Mouse (Mus musculus): ENCODE measurements at regions not wholly inside any gene's neighbourhood (a gene's known extent, or its start where the extent isn't known, plus 50 kb on each side); places are given as distances from the start of the nearest gene placed in this dataset.
"Not testable (repeated sequence)": the region's sequence is repeated elsewhere in the genome, so short reads cannot be mapped to it uniquely, and the experiment has no call there.

GRCm38 (mm10) chr6:5576891-5577290 lies 80.8 kb upstream of the Pdk4 start:
- not testable (repeated sequence) for H3K36me3 ChIP-seq (ENCODE audit: control insufficient read depth, insufficient read depth, low read length); H3K27me3 ChIP-seq (replicated peaks; ENCODE audit: control insufficient read depth, insufficient read depth, low read length); H3K4me2 ChIP-seq (ENCODE audit: low read depth, low read length); H3K27ac ChIP-seq (ENCODE audit: low read length); H3K4me1 ChIP-seq (ENCODE audit: control insufficient read depth, insufficient read depth, low read length); ATAC-seq; H3K9me3 ChIP-seq (ENCODE audit: control insufficient read depth, low read length); H3K4me3 ChIP-seq (ENCODE audit: low read length); H3K9ac ChIP-seq (ENCODE audit: low read depth, low read length)
- 92% methylated on average over 2 of the region's 2 CpGs for WGBS

DNA sequence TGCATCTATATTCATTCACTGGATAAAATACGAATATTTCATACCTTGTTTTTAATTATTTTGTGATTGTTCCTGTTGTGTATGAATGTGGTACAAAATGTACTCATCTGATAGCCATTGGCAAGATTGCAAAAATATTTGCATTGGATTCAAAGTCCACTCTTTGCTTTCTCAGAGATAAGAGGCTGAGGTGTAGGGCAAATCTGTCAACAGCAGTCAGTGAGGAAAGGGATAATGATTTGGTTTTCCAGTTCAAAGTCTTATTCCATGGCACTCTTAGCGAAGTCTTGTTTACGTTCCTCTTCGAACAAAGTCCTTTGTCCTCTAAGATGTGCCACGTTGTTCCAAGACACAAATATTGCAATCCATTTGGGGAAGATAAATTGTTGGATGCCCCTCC lies 70.5 kb upstream of the Pdk4 start:
- no peaks in the 10 kb centered on the region for H3K9me3 ChIP-seq (ENCODE audit: control insufficient read depth, low read length)
- WGBS, result 57% methylated on average over 5 of the region's 5 CpGs
- peak; percentile 84 for ATAC-seq
- no peak overlapping the region for H3K4me3 ChIP-seq (ENCODE audit: low read length)
- no peak overlapping the region for H3K9ac ChIP-seq (ENCODE audit: low read depth, low read length)
- H3K36me3 ChIP-seq (ENCODE audit: control insufficient read depth, insufficient read depth, low read length), result no peaks in the 10 kb centered on the region
- no peak overlapping the region for H3K4me2 ChIP-seq (ENCODE audit: low read depth, low read length)
- H3K27ac ChIP-seq (ENCODE audit: low read length), result no peak overlapping the region
- no peaks in the 10 kb centered on the region for H3K4me1 ChIP-seq (ENCODE audit: control insufficient read depth, insufficient read depth, low read length)
- H3K27me3 ChIP-seq (replicated peaks; ENCODE audit: control insufficient read depth, insufficient read depth, low read length), result no peaks in the 10 kb centered on the region

DNA sequence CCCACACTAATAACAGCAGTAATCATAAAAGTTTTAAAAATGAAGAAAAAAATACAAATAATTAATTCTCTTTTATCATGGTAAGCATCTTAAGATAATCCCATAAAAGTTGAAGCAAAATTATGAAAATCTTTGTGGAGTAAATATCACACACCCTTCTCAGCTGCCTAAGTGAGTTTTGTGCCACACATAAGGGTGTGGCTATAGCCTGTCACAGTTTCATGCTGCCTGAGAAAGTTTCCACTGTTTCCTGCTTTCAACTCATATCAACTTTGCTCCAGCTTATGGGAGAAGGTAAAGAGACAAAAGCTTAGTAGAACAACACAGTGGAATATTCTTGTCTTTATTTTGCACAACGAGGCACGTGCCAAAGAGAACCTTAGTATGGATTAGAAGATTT lies 68.9 kb upstream of the Pdk4 start:
- H3K27me3 ChIP-seq (replicated peaks; ENCODE audit: control insufficient read depth, insufficient read depth, low read length), result no peaks in the 10 kb centered on the region
- no peaks in the 10 kb centered on the region for H3K4me1 ChIP-seq (ENCODE audit: control insufficient read depth, insufficient read depth, low read length)
- no peak overlapping the region for H3K4me3 ChIP-seq (ENCODE audit: low read length)
- 78% methylated on average over 2 of the region's 2 CpGs for WGBS
- H3K9me3 ChIP-seq (ENCODE audit: control insufficient read depth, low read length), result no peaks in the 10 kb centered on the region
- no peak overlapping the region for H3K4me2 ChIP-seq (ENCODE audit: low read depth, low read length)
- H3K9ac ChIP-seq (ENCODE audit: low read depth, low read length), result no peak overlapping the region
- no peaks in the 10 kb centered on the region for H3K36me3 ChIP-seq (ENCODE audit: control insufficient read depth, insufficient read depth, low read length)
- no peak overlapping the region for H3K27ac ChIP-seq (ENCODE audit: low read length)
- ATAC-seq, result no peak

DNA sequence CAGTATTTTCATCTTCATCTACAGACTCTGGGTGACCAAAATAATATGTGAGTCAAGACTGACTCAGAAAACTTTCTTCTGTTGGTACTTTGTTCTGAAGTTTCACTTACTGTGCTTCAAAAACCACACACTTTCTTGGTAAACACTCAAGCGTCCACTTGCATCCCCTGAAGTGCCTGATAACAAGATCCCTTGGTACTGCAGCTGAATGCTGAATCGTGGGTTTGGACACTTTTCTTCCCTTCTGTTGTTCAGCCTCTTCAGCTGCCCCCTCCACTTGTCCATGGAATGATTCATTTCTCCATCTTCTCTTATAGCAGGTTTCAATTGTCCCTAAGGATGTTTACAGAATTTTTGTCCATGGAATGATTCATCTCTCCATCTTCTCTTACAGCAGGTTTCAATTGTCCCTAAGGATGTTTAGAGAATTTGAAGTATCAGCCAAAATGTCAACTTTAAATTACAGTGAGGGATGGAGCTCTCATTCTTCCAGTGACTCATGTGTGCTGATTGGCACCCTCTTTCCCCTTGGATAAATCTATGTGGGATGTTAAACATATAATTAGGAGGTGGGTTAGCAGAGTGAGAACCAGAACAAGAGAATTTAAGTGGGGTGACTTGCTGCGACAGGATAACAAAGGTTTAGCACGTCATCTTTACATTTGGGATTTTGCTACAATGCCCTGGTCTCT lies 57.7 kb upstream of the Pdk4 start:
- Histone ChIP-seq H3K9ac (ENCODE audit: low read depth, low read length) (no peak overlapping the region), H3K36me3 (ENCODE audit: control insufficient read depth, insufficient read depth, low read length) (no peaks in the 10 kb centered on the region), H3K27ac (ENCODE audit: low read length) (no peak overlapping the region), H3K4me1 (ENCODE audit: control insufficient read depth, insufficient read depth, low read length) (no peaks in the 10 kb centered on the region), H3K4me3 (ENCODE audit: low read length) (no peak overlapping the region), H3K27me3 (replicated peaks; ENCODE audit: control insufficient read depth, insufficient read depth, low read length) (no peaks in the 10 kb centered on the region), H3K4me2 (ENCODE audit: low read depth, low read length) (no peak overlapping the region), H3K9me3 (ENCODE audit: control insufficient read depth, low read length) (no peaks in the 10 kb centered on the region)
- ATAC-seq, result no peak
- WGBS, result 71% methylated on average over 4 of the region's 4 CpGs

GRCm38 (mm10) chr6:5550067-5550466 lies 54.0 kb upstream of the Pdk4 start:
- Histone ChIP-seq H3K36me3 (ENCODE audit: control insufficient read depth, insufficient read depth, low read length) (no peaks in the 10 kb centered on the region), H3K4me2 (ENCODE audit: low read depth, low read length) (no peak overlapping the region), H3K4me3 (ENCODE audit: low read length) (no peak overlapping the region), H3K9me3 (ENCODE audit: control insufficient read depth, low read length) (no peaks in the 10 kb centered on the region), H3K27me3 (replicated peaks; ENCODE audit: control insufficient read depth, insufficient read depth, low read length) (no peaks in the 10 kb centered on the region), H3K9ac (ENCODE audit: low read depth, low read length) (no peak overlapping the region), H3K27ac (ENCODE audit: low read length) (no peak overlapping the region), H3K4me1 (ENCODE audit: control insufficient read depth, insufficient read depth, low read length) (no peaks in the 10 kb centered on the region)
- 0 out of 2 replicates have a peak, but pooled peaks have one; percentile 28 for ATAC-seq
- 39% methylated on average over 1 of the region's 1 CpGs for WGBS
